8 mouse cellular contexts compared by ENCODE assay signal in the genomic region with DNA sequence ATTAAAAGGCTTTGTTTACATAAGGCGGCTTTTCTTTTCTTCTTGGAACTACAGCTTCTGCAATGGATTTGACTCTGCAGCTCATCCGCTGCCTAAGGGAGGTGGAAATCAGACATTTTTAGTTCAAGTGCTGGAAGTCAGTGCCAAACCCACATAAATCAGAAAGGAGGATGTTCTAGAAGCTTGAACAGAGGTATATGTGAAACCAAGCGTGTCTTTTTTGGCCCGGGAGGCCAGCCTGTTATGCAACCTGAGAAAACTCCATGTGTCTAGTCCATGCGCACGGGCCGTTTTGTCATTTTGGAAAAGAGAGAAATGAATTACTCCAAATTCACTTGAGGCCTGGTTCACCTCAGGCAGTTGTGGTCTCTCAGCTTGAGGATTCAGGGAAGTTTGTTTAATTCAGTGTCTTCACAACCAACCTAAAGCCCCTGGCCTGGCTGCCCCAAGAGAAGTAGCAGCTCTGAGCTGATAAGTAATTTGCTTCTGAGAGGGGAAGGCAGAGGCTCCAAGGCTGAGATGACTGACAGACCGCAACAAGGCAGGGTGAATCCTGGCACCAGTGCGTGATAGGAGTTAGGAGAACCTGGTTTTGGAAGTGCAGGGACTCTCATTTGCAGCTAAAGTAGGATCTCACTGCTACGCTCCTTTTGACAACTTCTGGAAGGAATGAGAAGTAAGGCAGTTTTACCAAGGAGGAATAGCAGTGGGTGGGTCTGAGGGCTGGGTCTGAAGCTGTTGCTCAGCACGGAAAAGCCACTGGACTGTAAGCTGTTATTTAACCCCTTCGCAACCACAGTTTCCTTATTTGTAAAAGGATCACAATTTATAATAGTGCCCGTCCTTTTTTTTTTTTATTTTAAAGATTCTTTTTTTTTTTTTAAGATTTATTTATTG. TPM values are rescaled to one million over a fixed set of nuclear protein-coding genes. Genes with fewer than 3 reads are reported as not detected.
DNase-seq lines count a peak whose midpoint lies in the region; ATAC-seq lines count a peak whose summit lies in the region.

No protein-coding gene starts in this region.

- DNase-seq in kidney, adult 18-20 months = peak; percentile 73
- no peak for DNase-seq in kidney, postnatal 10 days
- peak; percentile 26 for DNase-seq in urinary bladder, postnatal 14 days (ENCODE audit: low spot score)
- DNase-seq in urinary bladder, postnatal 10 days (ENCODE audit: low spot score) = no peak
- DNase-seq in urinary bladder, adult 18-20 months (ENCODE audit: low spot score in 2 of 2) = no peak
- no peak for DNase-seq in retina, embryonic 14.5 days (ENCODE audit: low spot score)
- no peak for DNase-seq in heart, postnatal 10 days

- ATAC-seq in granulocyte monocyte progenitor cell, adult 5-6 weeks (replicated peaks; ENCODE audit: poor library complexity, severe bottlenecking) = peak; percentile 80

- intact Hi-C loops in heart, postnatal 10 days (cut with DNase I) = no loop called here

RNA-seq across cellular contexts. Expression of gene Cyfip2, which starts 13.5 kb away (rescaled TPM):
- total RNA-seq in granulocyte monocyte progenitor cell, adult 5-6 weeks (2014; fragmentation: Nextera tagmentation) = 92.3 and 106 TPM in 2 replicates
- 43.2 and 55.8 TPM in 2 replicates for total RNA-seq in granulocyte monocyte progenitor cell, adult 5-6 weeks (2017)
- 10 to 100 TPM; 29.5 to 35.3 TPM for total RNA-seq in heart, postnatal 10 days (2021)

Comparison
In these comparisons a context has a peak if more than half of its experiments do, and no peak if none do; other contexts are left out.
1. DNase-seq: peak in kidney, adult 18-20 months (single experiment) and urinary bladder, postnatal 14 days (single experiment); none in kidney, postnatal 10 days (single experiment), urinary bladder, postnatal 10 days (single experiment), urinary bladder, adult 18-20 months (0 of 2), retina, embryonic 14.5 days (single experiment) and heart, postnatal 10 days (0 of 2).